Mouse (Mus musculus) erythroblast, adult 5-6 weeks (primary cell): ENCODE data around the gene Cdk19. TPM values are rescaled to one million over a fixed set of nuclear protein-coding genes. Genes with fewer than 3 reads are reported as not detected.

Experiments
- ATAC-seq: replicated peaks from 2 replicates; pipeline ENCODE4 v1.8.0; 2016; ENCODE audit warnings: moderate number of reproducible peaks, mild to moderate bottlenecking, moderate TSS enrichment, inconsistent platforms; ENCODE audit not compliant: poor library complexity, low FRiP score, severe bottlenecking
- total RNA-seq, 2 experiments: library from RNA; stranded (forward) in 1 of 2; stranded (reverse) in 1 of 2; fragments of 150-400 nt in 1 of 2; fragments of 200-764, 138-1000 nt in 1 of 2; gene quantifications; 2 replicates each; pipeline versions ENCODE4 v1.2.3 to v1.2.4; 2015 to 2017; ENCODE audit warnings: low replicate concordance in 2 of 2

Gene Cdk19
- total RNA-seq, 2 experiments from 2014 or later = 11.4 to 13.6 TPM

DNA sequence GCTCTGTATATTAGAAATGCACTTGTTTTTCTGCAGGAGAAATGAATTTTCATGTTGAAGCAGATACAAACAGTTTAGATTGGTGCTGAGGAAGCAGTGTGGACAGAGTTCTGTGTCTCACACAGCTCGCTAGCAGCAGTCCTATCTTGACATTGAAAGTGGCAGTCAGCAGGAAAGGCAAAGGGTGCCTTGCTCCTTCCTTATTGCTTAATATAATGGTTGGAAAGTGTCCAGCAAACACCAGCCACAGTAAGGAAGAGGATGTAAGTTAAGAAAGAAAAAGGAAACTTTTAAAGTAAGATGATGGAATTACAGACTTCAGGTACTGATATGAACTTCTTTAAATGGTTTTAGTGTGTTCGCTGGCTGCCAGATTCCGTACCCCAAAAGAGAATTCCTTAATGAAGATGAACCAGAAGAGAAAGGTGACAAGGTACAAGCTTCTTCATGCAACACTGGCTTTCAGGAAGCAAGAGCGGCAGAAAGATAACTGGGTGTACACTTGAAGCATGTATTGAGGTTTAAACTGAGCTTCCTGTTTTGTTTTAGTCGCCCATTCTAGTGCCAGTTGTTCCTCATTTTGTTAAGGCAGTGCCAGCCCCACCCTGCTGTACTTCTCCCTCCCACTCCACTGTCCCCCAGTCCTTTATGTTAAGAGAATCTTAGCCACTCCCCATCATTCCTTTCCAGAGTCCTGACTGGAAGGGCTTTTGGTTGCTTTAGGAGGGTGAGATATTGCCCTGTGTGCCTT lies 137.3 kb downstream of the Cdk19 start:
- ATAC-seq = no peak

DNA sequence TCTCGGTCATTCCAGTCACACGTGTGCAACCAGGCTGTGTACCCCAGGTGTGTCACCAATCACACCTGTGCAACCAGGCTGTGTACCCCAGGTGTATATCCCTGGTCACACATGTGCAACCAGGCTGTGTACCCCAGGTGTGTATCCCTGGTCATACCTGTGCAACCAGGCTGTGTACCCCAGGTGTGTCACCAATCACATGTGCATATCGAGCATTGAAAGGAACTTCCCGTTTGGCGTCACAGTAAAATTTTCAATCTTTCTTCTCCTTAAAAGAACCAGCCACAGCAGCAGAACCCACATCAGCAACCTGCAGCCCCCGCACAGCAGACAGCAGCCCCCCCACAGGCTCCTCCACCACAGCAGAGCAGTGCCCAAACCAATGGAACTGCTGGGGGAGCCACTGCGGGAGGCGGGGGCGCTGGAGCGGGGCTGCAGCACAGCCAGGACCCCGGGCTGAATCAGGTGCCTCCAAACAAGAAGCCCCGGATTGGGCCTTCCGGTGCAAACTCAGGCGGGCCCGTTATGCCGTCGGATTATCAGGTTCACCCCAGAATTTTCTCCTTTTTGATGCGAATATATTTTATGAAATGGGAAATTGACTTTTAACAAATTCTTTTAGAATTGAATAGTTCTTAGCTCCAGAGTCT lies 138.2 kb downstream of the Cdk19 start:
- ATAC-seq = no peak

DNA sequence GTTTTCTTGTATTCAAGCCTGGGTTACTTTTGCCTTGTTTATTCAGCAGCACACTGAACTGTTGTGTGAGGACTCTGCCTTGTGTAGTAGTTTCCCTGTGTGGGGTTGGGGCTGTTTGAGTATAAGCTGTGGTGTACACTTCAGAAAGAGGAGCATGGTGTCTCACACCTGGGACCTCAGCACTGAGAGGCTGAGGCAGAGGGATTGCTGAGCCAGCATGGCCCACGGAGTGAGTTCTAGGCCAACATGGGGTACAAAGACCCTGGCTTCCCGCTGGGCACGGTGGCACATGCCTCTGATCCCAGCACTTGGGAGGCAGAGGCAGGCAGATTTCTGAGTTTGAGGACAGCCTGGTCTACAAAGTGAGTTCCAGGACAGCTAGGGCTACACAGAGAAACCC lies 139.3 kb downstream of the Cdk19 start:
- no peak for ATAC-seq

DNA sequence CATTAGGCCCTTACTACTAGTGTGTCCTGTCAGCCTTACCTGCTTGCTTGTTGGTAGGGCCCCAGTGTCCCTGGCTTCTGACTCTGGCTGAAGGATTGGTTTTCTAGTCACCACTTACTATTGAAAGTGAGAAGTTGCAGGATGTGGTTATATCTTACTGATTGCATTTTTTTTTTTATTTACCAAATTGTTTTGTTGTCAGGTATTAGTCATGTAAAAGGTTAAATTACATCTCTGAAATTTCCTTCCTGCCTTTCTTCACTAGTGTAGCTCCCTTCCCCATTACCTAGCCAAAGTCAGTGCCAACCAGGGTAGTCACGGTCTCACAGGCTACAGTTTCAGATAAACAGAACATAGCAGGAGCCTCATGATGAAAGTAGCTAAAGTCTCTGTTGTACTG lies 139.9 kb downstream of the Cdk19 start:
- ATAC-seq = no peak

DNA sequence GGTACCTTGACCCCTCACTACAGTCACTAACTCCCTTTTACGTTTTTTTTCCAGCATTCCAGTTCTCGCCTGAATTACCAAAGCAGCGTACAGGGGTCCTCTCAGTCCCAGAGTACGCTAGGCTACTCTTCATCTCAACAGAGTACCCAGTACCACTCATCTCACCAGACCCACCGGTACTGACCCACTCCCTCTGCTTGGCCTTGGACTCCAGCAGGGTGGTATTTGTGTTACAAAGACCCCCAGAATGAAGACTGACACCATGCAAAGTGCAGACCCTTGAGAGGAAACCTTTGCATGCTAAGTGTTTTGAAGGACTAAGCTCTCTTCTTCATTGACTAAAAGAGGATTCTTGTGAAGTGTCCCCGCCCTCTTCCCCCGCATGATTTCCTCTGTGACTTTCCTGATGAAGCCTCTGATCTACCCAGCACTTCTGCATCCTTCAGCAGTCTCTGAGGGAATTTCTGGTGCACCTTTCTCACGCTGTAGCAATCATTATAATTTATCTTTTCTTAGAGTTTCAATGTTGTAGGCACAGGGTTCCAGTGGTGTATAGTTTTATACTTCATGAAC lies 140.3 kb downstream of the Cdk19 start:
- ATAC-seq = no peak

DNA sequence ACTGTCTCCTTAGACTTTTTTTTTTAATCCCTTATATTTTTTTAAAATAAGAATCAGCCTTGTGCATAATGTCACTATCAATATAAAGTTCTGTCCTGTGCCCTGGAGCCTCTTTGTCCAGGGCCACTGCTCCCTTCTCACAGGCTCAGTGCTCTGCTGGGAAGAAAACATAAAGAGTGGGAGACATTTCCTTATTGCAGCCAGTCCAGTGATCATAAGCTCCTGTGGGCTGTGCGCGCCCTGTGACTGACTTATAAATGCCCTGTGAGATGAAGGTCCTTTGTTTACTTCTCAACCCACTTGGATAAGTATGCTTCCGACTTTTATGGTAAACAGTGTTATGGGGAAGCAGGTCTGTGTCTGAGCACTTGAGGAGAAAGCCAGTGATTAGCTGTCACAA lies 142.2 kb downstream of the Cdk19 start:
- no peak for ATAC-seq

DNA sequence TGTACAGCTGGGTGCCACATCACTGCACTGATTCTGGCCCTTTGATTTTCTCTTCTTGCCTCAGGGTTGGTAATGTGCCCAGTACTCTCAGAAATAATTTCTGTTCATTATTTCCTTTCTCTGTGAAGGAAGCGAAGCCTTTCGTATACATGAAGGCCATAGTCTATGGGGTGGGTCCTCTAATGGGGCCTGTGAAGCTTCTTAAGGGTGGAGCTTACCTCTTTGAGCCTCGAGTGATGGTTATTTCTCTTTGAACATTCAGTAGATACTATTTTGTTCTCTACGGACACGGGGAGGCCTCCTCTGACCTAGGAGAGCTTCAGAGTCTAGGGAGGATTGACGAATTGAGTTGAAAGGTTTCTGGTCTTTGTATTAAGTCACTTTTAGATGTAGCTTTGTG lies 142.9 kb downstream of the Cdk19 start:
- no peak for ATAC-seq

DNA sequence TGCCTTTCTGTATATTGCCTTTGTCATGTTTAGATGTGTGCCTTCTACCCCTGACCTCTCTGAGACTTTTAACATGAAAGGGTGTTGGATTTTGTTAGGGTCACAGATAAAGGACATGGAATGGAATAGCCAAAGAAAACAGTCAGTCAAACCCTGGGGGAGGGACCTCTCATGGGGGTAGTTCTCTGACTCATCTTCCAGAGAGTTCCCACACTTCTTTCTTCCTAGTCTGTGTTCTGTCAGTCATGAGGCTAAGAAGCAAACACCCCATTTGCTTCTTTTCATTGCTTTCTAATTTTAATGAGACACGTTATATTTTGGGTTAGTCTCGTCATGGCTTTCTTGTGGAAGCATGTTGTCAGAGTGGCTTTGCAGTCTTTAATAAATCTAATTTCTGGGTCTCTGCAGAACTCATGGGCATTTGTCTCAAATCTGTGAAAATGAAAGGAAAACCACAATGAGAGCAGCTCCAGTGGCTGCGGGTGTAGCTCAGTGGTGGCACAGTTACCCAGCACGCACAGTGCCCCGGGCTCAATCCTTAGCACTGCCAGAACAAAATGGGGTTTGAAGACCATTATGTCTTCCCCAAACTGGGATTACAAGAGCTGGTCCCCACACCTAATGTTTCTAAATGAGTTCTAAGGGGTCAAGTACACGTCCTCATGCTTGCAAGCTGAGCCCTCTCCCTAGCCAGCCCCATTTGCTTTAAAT lies 149.9 kb downstream of the Cdk19 start:
- no peak for ATAC-seq

DNA sequence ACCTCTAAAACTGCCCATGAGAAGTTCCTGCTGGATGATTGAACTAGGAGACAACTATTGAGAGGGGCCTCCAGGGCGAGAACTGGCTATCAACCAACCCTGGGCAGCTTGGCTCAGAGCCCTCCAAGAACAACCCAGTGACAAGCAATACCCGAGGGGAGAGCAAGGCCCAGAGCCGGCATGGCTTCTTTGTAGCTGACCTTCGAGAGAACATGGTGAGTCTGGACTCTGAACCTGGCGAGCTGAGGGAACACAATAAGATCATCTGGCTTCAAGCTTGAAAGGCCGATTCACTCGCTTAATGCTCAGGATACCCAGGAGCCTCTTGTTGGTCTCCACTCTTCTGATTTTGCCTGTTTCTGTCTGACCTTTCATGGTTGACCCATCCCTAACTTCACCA lies 151.8 kb downstream of the Cdk19 start:
- ATAC-seq = no peak

DNA sequence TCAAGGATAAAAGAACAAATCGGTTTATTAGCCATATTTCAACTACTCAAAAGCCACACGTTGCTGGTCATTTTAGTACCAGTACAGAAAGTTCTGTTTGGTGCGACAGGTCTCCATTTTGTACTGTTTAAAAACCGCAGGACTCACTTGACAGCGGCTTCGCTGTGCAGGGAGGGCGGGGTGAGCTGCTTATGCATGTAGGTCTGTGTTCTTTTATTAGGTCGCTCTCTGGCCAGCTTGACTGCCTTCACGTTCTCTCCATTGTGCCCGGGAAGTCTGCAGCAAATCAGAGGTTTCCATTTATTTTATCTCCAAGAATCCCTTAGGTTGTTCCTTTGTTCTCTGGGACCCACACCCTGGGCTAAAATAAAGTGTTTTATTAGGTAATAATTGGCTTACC lies 152.4 kb downstream of the Cdk19 start:
- no peak for ATAC-seq

DNA sequence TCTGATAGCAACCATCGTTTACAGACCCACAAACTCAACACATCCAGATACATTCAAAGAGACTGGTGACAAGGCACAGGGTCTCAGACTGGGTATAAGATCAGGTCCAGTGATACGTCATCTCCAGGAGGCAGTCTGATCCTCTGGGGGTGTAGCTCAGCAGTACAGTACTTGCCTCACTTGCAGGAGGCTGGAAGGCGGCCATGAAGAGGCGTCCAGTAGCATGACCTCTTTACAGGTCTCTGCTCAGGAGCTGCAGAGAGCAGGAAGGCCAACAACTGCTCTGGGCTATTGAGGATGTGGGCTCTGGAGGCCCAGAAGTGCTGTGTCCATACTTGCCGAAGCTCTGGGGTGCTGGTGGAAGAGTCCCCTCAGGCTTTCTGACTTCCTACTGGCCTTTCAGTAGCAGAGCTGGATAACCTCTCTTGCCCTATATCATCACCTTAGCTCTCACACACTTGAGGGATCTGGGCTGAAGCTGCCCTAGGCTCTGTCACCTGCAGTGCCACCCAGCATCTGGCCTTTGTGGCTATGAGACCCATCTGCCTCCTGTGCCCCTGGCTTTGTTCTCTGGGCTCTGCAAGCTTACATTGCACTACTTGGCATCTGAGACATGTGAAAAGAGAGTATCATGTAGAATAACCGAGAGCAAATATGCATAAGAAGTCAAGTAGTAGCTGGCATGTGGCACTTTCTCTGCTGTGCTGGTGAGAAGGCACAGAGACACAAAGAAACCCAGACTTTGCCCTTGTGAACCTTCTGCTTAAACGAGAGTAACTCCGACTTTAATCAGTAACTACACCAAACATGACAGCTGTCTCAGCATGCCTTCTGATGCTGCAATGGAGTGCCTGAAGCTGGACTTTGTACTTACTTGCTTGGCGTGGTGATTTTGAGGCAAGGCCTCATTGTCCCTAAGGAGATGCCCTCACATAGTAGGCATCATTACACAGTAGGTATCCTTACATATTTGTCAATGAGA lies 155.1 kb downstream of the Cdk19 start:
- no peak for ATAC-seq

DNA sequence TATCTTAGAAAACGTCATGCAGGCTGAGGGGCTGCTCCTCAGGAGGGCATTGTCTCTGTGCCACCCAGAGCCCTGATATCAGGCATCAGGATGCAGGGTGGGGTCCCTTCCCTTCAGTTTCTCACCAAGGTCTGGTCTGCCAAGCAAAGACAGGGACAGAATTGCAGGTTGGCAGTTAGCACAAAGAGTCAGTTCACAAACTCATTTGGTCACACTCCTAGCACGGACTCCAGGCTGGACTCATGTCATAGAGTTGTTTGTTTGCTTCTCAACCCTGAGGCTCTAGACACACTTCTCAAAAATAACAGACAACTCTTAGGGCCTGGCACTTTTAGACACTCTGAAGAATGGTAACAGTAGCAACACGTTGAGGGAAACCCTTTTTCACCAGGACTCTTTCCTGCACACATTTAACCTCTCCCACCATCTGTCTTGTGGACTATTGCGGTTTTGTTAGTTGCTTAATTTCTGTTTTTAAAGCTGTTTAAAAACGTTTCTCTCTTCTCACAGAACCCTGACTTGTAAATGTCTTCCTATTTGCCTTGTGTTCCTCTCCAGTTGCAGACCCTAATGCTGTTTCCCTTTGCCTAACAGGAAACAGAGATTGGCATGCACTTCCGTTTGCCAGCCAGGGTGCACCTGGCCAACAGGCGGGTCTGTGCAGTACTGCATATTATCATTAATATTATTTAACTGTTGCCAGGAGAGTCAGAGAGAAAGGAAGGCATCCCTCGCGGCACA lies 158.1 kb downstream of the Cdk19 start:
- ATAC-seq = no peak

DNA sequence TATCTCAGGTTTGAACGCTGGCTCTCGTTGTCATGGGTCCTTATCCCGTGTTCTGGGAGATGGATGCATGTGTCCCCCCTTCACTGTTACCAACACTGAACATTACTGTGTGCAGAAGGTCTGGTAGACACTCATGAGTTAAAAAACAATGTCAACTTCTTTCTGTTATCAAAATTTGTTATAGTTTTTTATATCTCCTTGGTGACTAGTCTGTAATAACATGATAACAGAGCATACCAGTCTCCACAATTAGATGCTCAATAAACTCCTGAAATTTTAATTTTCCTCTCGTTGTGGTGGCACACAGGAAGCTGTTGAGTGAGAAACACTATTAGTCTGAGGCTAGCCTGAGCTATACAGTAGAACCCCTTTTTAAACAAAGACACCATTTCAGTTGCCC lies 159.1 kb downstream of the Cdk19 start:
- no peak for ATAC-seq

DNA sequence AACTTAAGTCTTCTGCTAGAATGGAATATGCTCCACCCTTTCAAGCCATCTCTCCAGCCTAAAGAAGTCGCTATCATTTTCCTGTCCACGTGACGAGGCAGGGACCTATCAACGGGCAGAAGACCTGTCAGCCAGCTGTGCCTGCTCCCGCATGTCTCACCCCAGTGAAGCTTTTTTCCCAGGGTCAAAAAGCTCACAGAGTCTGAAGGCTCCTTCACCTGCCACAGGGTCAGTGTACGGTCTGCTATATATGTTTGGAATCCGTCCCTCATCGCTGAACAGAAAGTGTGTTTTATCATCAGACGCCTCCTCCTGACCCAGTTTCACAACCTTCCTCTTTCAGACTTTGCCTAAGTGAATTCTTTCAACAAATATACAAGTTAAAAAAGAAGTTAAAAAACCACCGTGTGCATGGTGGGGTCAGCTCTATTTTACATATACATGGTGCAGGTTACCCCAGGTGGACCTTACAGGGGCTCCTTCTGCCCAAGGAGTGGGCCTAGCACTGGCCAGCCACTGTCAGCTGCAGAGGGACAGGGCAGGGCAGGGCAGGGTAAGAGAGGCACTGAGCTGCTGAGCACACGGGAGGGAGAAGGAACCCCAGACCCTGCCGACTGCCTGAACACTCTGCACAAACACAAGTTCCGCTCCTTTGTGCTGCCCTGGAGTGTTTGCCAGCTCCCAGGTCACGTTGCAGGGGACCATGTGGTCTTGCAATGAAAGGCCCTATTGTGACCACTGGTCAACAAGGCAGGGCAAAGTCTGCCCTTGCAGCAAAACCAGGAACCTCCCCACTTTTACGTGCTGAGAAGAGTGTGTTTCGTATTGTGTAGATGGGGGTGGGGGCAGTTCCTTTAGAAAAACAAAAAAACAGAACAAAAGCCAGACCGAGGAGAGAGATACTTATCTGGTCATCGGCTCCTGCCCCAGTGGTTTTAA lies 160.2 kb downstream of the Cdk19 start:
- peak; percentile 84 for ATAC-seq

DNA sequence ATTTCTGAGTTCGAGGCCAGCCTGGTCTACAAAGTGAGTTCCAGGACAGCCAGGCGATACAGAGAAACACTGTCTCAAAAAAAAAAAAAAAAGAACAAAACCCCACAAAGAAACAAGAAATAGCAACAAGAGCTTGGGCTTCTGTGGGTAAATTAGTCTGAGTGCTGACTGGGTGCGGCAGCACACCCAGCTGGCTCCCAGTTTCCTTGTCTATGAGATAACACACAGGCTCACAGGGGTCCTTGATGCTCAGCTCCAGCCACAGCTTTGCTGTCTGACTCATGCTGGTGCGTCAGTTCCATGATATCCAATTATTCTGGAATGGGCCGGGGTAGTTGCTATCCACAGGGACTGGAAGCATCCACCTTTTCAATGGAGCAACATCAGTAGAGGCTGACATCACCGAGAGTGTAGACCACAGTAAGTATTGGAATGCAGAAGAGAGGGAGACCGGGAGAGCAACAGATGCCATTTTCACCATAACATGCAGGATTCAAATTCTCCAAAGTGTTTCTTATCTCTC lies 161.4 kb downstream of the Cdk19 start:
- no peak for ATAC-seq

DNA sequence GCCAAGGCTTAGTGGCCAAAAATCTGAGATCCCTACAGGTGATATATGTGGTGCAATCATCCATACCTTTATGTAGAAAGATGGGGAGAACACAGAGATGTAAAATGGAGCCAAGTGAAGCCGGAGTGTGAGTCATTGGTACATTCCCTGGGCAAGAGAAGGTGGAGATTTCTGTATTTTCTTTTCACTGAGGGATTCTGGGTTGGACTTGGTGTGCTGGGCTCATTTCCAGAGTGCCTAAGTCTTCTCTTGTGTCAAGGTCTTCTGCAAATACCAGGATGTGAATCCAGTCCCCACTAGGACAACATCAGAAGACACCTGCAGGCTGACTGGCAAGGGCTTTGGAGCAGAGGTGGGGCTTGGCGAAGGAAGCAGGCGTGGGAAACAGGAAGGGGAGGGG lies 163.4 kb downstream of the Cdk19 start:
- ATAC-seq = no peak

DNA sequence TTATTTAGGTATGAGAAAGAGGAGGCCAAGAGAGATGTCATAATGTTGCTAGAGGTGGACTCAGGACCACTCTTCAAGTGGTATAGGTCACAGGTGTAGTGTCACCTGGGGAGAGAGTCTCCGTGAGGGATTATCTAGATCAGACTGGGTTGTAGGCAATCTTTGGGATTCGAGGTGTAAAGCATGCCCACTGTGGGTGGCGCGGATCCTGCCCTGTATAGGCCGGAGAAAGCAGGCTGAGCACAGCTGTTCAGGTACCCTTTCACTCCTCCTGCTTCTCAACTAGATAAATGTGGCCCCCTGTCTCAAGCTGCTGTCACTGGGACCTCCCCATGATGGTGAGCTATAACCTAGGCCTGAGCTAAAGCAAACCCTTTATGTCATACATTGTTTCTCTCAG lies 171.0 kb downstream of the Cdk19 start:
- no peak for ATAC-seq

DNA sequence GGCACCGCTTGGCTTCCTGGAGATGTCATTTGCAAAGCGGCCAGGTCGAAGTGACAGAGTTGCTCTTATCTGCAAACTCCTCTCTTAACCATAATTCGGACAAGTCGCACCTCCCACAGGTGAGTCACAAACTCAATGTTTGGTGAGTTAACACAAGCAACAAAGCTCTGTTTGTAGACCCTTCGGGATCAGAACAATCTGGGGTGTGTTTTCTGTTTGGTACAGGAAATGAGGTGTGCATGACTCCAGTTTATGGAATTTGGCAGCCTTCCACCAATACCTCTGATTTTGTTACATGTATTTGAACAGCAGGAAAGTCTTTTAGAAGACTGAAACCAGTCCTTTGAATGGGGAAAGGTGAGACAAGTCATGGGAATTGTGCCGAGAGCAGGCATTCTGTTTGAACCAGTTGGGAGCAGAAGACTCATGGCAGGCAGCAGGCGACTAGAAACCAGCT lies 171.9 kb downstream of the Cdk19 start:
- ATAC-seq = no peak
